Mouse (Mus musculus): ENCODE data around the gene AW549877. TPM values are rescaled to one million over a fixed set of nuclear protein-coding genes. Genes with fewer than 3 reads are reported as not detected.

AW549877 gene
- polyA plus RNA-seq (2015; fragmentation: Nextera tagmentation; extraction: Ambion mirVana) = 42.1 and 47.1 TPM in 2 replicates

GRCm38 (mm10) chr15:3995448-3996266 lies at the start of gene AW549877:
TSS of gene AW549877 (minus strand) at chr15:3995744.
- Histone ChIP-seq H3K27me3 (no peaks in the 10 kb centered on the region), H3K9ac (replicated peaks) (peak within 1 kb of the TSS; percentile 87), H3K4me1 (replicated peaks) (peaks cover 17% of the 10 kb centered on the region), H3K27ac (peak within 1 kb of the TSS; percentile 94), H3K36me3 (peaks cover 14% of the 10 kb centered on the region), H3K9me3 (no peaks in the 10 kb centered on the region), H3K4me2 (replicated peaks) (peak within 1 kb of the TSS; percentile 71), H3K4me3 (replicated peaks) (peak within 1 kb of the TSS; percentile 77)
- peak; percentile 100 for ATAC-seq
- WGBS = under 1% methylated on average over 61 of the region's 61 CpGs

GRCm38 (mm10) chr15:4043032-4043471 lies 47.5 kb upstream of the AW549877 start:
- Histone ChIP-seq H3K9me3 (no peaks in the 10 kb centered on the region), H3K36me3 (peaks cover 33% of the 10 kb centered on the region), H3K27me3 (no peaks in the 10 kb centered on the region), H3K4me3 (replicated peaks) (no peak overlapping the region), H3K9ac (replicated peaks) (no peak overlapping the region), H3K4me1 (replicated peaks) (no peaks in the 10 kb centered on the region), H3K4me2 (replicated peaks) (no peak overlapping the region), H3K27ac (no peak overlapping the region)
- WGBS = 26% methylated on average over 4 of the region's 4 CpGs
- no peak for ATAC-seq

- H3K9me3 ChIP-seq = no peaks in the 10 kb centered on the region
- 65% methylated on average over 3 of the region's 3 CpGs for WGBS
- H3K9ac ChIP-seq (replicated peaks) = no peak overlapping the region
- no peaks in the 10 kb centered on the region for H3K4me1 ChIP-seq (replicated peaks)
- H3K36me3 ChIP-seq = peaks cover 34% of the 10 kb centered on the region
- H3K27ac ChIP-seq = no peak overlapping the region
- no peak overlapping the region for H3K4me2 ChIP-seq (replicated peaks)
- no peaks in the 10 kb centered on the region for H3K27me3 ChIP-seq
- H3K4me3 ChIP-seq (replicated peaks) = no peak overlapping the region
- ATAC-seq = no peak
These were observed 46.9 kb upstream of the AW549877 start for GRCm38 (mm10) chr15:4042423-4042822.

GRCm38 (mm10) chr15:4033168-4034004 lies 37.8 kb upstream of the AW549877 start:
- Histone ChIP-seq H3K4me1 (replicated peaks) (peaks cover 1% of the 10 kb centered on the region), H3K27me3 (no peaks in the 10 kb centered on the region), H3K4me3 (replicated peaks) (no peak overlapping the region), H3K36me3 (peaks cover 24% of the 10 kb centered on the region), H3K9ac (replicated peaks) (no peak overlapping the region), H3K9me3 (no peaks in the 10 kb centered on the region), H3K4me2 (replicated peaks) (no peak overlapping the region), H3K27ac (no peak overlapping the region)
- no peak for ATAC-seq
- 86% methylated on average over 3 of the region's 3 CpGs for WGBS

- Histone ChIP-seq H3K4me3 (replicated peaks) (no peak overlapping the region), H3K9me3 (no peaks in the 10 kb centered on the region), H3K27ac (no peak overlapping the region), H3K27me3 (no peaks in the 10 kb centered on the region), H3K4me2 (replicated peaks) (no peak overlapping the region), H3K9ac (replicated peaks) (no peak overlapping the region), H3K36me3 (no peaks in the 10 kb centered on the region), H3K4me1 (replicated peaks) (peaks cover 16% of the 10 kb centered on the region)
- ATAC-seq = no peak
These were observed 33.4 kb upstream of the AW549877 start for GRCm38 (mm10) chr15:4028960-4029359.

- peak overlapping the region; percentile 67; the same call in 1 of the 2 replicates for H3K4me2 ChIP-seq (replicated peaks)
- H3K4me3 ChIP-seq (replicated peaks) = no peak overlapping the region
These were observed 32.8 kb upstream of the AW549877 start for GRCm38 (mm10) chr15:4028411-4028700.

GRCm38 (mm10) chr15:4027671-4028410 lies 32.3 kb upstream of the AW549877 start:
- Histone ChIP-seq H3K4me1 (replicated peaks) (peaks cover 16% of the 10 kb centered on the region), H3K9ac (replicated peaks) (peak overlapping the region; percentile 89), H3K4me3 (replicated peaks) (peak overlapping the region; percentile 83), H3K4me2 (replicated peaks) (peak overlapping the region; percentile 67), H3K36me3 (no peaks in the 10 kb centered on the region), H3K9me3 (no peaks in the 10 kb centered on the region), H3K27ac (peak overlapping the region; percentile 96; the same call in 1 of the 2 replicates), H3K27me3 (no peaks in the 10 kb centered on the region)
- 11% methylated on average over 6 of the region's 6 CpGs for WGBS
- no peak for ATAC-seq

More at GRCm38 (mm10) chr15:4028411-4028700, 32.8 kb upstream of the AW549877 start:
- Histone ChIP-seq H3K4me1 (replicated peaks) (peaks cover 16% of the 10 kb centered on the region), H3K36me3 (no peaks in the 10 kb centered on the region), H3K27me3 (no peaks in the 10 kb centered on the region), H3K9me3 (no peaks in the 10 kb centered on the region), H3K27ac (no peak overlapping the region), H3K9ac (replicated peaks) (no peak overlapping the region)
- WGBS = 77% methylated on average over 6 of the region's 6 CpGs
- ATAC-seq = no peak

- no peaks in the 10 kb centered on the region for H3K27me3 ChIP-seq
- H3K4me2 ChIP-seq (replicated peaks) = peak overlapping the region; percentile 67
- H3K4me3 ChIP-seq (replicated peaks) = peak overlapping the region; percentile 83
- H3K9me3 ChIP-seq = no peaks in the 10 kb centered on the region
- peak; percentile 84 for ATAC-seq
- H3K27ac ChIP-seq = peak overlapping the region; percentile 96
- H3K9ac ChIP-seq (replicated peaks) = peak overlapping the region; percentile 89
- under 1% methylated on average over 65 of the region's 65 CpGs for WGBS
- no peaks in the 10 kb centered on the region for H3K36me3 ChIP-seq
- H3K4me1 ChIP-seq (replicated peaks) = peaks cover 16% of the 10 kb centered on the region
These were observed 31.5 kb upstream of the AW549877 start for GRCm38 (mm10) chr15:4026831-4027584.

- peak within 1 kb of the TSS; percentile 83 for H3K4me3 ChIP-seq (replicated peaks)
- no peaks in the 10 kb centered on the region for H3K36me3 ChIP-seq
- H3K9ac ChIP-seq (replicated peaks) = peak within 1 kb of the TSS; percentile 89
- H3K4me2 ChIP-seq (replicated peaks) = peak within 1 kb of the TSS; percentile 67
- peak within 1 kb of the TSS; percentile 96 for H3K27ac ChIP-seq
- under 1% methylated on average over 45 of the region's 45 CpGs for WGBS
- H3K27me3 ChIP-seq = no peaks in the 10 kb centered on the region
- peak; percentile 97 for ATAC-seq
- H3K4me1 ChIP-seq (replicated peaks) = peaks cover 16% of the 10 kb centered on the region
- no peaks in the 10 kb centered on the region for H3K9me3 ChIP-seq
These were observed 30.8 kb upstream of the AW549877 start, which contains the start of gene Oxct1 for GRCm38 (mm10) chr15:4026231-4026773. TSS of gene Oxct1 (plus strand) at chr15:4026383.

- no peaks in the 10 kb centered on the region for H3K36me3 ChIP-seq
- peak overlapping the region; percentile 67 for H3K4me2 ChIP-seq (replicated peaks)
- WGBS = 41% methylated on average over 11 of the region's 11 CpGs
- no peak overlapping the region for H3K27ac ChIP-seq
- peak overlapping the region; percentile 83 for H3K4me3 ChIP-seq (replicated peaks)
- H3K4me1 ChIP-seq (replicated peaks) = peaks cover 16% of the 10 kb centered on the region
- H3K27me3 ChIP-seq = no peaks in the 10 kb centered on the region
- ATAC-seq = no peak
- no peaks in the 10 kb centered on the region for H3K9me3 ChIP-seq
- no peak overlapping the region for H3K9ac ChIP-seq (replicated peaks)
These were observed 30.0 kb upstream of the AW549877 start for GRCm38 (mm10) chr15:4025508-4025904.
